Mouse (Mus musculus) limb, embryonic 13.5 days (tissue): ENCODE measurements around the gene Lactbl1. TPM values are rescaled to one million over a fixed set of nuclear protein-coding genes. Genes with fewer than 3 reads are reported as not detected.

Source experiments
- microRNA-seq: library from miRNA; unstranded; fragments of <30 nt; microRNA quantifications from one replicate; pipeline ENCODE4, GENCODE M21; 2016
- polyA plus RNA-seq: library from polyadenylated mRNA; unstranded; fragments of >200 nt; fragmentation: Nextera tagmentation; extraction: Ambion mirVana; gene quantifications from 2 replicates; pipeline ENCODE4 v1.2.1, GENCODE M21; 2015

Gene Lactbl1
- polyA plus RNA-seq, 1 experiment from 2014 or later = 0.05 TPM

Small RNAs within 50 kb of the gene (microRNA-seq; reads per million reads assigned to microRNA genes)
- not detected for gene Gm22180

Other genes with a start within 250 kb of the Lactbl1 start
- gene Htr1d, start 199.1 kb upstream of the Lactbl1 start, polyA plus RNA-seq = 0.55 and 0.89 TPM in 2 replicates
- gene 6030445D17Rik, start 160.4 kb upstream of the Lactbl1 start, polyA plus RNA-seq = 0.10 and 0.29 TPM in 2 replicates
- 155 TPM in 2 replicates for gene Luzp1, start 152.9 kb upstream of the Lactbl1 start, polyA plus RNA-seq
- 46.5 and 46.9 TPM in 2 replicates for gene Kdm1a, start 19.9 kb upstream of the Lactbl1 start, polyA plus RNA-seq
- gene Tex46, start 12.2 kb upstream of the Lactbl1 start, polyA plus RNA-seq = not detected in 2 replicates
- 10.3 and 10.9 TPM in 2 replicates for gene Ephb2, start 213.4 kb downstream of the Lactbl1 start, polyA plus RNA-seq